Mouse (Mus musculus) CD4-positive helper T cell, adult 2 months (primary cell): ENCODE measurements around the gene Abcc9.

Source experiments
- DNase-seq: peaks from one replicate; pipeline ENCODE4 v3.0.0-alpha.2; 2012; ENCODE audit warnings: low read depth, missing footprints, low spot score

The Abcc9 gene

GRCm38 (mm10) chr6:142701652-142702637, at the start of gene Abcc9:
Abcc9 (minus strand) TSS chr6:142702315.
- DNase-seq, result no peak

DNA sequence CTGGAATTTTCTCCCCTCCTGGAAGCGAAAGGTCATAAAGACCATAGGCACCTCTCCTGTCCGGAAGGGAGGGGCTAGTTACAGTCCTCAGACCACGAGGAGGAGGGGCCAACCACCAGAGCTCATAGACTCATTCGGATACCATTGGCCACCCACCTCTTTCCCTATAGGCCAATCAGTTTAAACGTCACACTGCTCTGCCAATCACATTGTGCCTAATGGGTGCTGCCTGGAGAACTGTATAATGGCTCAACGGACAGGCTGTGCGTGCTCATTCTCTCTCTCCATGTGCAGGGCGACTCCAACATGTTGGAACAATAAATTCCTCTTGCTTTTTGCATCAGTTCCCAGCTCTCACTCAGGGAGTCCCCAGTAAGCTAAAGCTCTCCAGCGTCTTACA, 49.2 kb upstream of the Abcc9 start:
- no peak for DNase-seq

GRCm38 (mm10) chr6:142748057-142748708, 46.1 kb upstream of the Abcc9 start:
- no peak for DNase-seq

DNA sequence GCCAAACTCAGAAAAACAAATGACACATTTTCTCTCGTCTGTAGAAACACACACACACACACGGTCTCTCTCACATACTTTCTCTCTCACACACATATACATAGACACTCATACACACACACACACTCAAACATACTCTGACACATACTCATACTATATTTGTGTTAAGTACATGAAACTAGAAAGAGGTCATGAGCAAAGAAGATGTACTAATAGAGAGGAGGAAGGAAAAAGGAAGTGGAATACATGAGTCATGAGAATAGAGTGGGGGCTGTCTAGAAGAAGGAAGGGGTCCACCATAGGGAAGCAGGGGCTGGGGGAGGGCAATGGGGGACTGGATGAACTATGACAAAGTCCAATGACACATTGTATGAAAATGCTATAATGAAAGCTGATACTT, 45.0 kb upstream of the Abcc9 start:
- no peak for DNase-seq

GRCm38 (mm10) chr6:142746765-142747164, 44.6 kb upstream of the Abcc9 start:
- DNase-seq, result no peak

GRCm38 (mm10) chr6:142745484-142745883, 43.4 kb upstream of the Abcc9 start:
- DNase-seq, result no peak

DNA sequence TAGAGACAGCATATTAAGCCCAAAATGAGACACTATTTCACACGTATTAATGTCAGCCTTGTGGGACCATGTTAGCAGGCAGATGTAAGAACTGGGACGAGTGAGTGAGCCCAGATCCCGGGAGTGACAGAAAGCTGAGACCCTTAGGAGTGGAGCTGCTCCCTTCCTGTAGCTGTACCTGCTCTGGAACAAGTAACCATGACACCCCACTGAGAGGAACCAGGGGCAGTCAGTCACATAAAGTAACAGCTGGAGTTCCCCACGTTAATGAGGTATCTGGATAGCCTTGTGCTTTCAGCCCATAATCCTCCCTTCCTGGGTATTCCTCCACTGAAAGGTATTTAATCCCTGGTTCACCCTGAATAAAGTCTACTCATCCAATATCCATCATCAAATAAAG, 41.1 kb upstream of the Abcc9 start:
- no peak for DNase-seq

DNA sequence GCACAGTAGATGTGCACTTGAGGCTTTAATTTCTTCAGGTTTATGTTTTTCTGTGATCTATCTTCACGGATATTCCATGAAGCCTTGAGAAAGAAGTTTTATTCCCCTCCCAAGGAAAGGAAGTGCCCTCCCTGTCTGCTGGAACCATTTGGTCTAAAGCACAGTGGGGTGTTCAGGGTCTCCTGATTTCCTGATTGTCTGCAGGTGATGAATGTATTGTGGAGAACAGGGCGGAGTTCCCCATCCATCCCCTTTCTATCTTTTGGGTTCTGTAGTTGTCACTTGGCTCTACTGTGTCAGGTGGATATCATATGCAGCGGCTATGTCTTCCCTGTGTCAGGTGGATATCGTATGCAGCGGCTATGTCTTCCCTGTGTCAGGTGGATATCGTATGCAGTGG, 39.6 kb upstream of the Abcc9 start:
- DNase-seq, result no peak

DNA sequence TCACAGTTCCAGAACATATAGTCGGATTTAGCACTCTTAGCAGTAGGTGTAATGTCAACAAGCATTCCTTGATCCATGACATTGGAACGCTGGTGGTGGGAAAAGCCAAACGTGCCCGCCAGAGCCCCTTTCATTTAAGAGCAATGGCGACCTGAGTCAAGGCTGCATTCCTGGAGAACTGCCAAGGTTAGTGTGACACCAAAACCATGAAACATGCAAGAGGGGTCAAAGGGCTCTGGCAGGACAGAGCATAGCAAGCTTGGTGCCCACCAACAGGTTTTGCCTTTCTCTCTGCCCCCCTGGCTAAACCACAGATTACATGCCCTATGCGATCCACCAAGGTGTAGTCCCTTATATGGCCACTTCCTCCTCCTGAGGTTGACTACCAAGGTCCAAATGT, 36.5 kb upstream of the Abcc9 start:
- DNase-seq, result no peak

- DNase-seq, result no peak
Measured at GRCm38 (mm10) chr6:142738225-142738624, 36.1 kb upstream of the Abcc9 start.

DNA sequence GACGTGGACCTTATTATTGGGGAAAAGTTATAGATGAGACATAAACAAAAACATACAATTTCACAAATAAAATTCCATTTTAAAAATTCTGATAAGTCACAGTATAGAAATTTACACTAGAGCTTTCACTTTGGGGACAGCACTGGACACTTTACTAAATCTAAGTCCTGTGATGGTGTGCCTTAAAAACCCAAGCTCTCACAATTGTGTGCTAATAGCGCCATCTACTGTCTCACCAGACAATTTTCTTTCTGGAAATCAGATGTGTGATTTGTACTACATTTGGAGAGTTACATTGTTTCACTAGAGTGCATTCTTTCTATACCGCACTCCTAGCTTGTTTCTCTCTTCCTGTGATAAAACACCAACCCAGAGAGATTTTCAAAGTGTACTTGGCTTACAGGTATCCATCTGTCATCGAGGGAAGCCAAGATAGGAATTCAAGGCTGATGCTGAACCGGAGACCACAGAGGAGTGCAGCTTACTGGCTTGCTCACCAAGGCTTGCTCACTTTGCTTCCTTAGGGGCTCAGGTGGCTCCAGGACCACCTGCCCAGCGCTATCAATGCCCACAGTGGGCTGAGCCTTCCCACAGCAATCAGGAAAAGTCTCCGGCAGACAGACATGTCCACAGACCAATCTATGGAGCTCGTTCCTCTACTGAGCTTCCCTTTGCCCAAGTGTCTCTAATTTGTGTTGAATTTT, 33.3 kb upstream of the Abcc9 start:
- DNase-seq, result peak; percentile 38

DNA sequence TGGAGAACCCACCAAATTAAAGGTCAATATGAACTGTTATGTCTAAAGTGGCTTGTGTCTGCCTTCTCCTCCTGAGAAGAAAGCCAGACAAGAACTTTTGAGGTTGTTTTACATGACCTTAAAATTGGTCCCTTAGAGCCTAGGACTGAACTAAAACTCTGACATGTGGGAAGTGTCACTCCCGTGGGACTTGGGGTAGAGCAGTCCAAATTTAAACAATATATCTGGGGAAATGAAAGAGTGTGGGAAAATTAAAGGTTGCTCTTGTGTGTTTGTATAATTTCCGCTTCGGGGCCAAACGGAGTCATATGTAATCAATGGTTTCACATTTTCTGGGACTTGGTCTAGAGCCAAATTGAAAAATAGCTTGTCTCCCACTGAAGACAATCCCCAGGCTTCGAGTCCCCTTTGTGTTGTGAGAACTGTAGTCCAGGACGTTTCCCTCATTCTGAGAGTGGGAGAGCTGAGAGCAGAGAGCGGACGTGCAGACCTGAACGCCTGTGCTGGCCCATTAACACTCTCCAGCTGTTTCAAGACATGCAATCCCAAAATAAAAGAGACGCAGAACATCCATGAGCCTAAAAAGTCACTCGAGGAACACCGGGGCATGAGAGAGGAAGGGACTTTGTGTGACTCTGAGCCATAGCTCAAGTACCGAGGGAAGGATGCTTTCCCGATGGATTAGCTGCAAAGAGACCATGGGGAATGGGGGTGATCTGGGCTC, 30.6 kb upstream of the Abcc9 start:
- no peak for DNase-seq

- no peak for DNase-seq
Measured at GRCm38 (mm10) chr6:142726032-142726431, 23.9 kb upstream of the Abcc9 start.

- DNase-seq, result no peak
Measured at GRCm38 (mm10) chr6:142721731-142722130, 19.6 kb upstream of the Abcc9 start.

DNA sequence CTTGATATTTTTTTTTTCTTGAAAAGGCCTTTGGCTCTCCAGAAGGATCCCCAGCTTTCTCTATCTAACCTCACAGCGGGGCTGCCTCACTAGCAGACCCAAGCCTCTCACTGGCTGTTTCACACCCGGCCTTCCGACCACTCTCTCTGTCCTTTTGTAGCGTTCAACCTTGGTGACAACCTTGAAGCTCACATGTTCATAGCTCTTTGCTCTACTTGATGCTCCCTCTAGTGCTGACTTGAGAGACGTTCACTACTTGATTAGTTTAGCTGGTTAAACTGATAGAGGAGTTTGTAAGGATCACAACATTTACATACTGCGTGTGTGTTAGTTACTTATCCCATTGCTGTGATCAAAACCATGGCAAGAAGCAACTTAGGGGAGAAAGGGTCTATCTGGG, 18.5 kb upstream of the Abcc9 start:
- peak; percentile 12 for DNase-seq

GRCm38 (mm10) chr6:142718167-142718566, 16.1 kb upstream of the Abcc9 start:
- no peak for DNase-seq

DNA sequence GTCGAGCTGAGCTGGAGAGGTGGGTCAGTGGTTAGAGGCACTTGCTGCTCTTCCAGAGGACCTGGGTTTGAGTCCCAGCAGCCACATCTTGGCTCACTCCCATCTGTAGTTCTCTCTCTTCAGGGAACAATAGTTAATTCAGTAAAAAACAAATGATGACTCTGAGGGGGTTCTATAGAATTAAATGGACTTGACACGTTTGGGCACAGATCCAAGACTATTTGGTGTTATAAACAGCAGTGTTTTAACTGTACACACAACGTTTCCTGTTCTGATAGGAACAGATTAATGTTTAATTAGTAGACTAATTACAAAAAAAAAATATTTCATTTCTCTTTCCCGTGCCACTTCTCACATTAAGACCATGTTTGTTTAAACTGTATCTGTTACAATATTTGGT, 15.1 kb upstream of the Abcc9 start:
- no peak for DNase-seq

- no peak for DNase-seq
Measured at GRCm38 (mm10) chr6:142715026-142715425, 12.9 kb upstream of the Abcc9 start.

DNA sequence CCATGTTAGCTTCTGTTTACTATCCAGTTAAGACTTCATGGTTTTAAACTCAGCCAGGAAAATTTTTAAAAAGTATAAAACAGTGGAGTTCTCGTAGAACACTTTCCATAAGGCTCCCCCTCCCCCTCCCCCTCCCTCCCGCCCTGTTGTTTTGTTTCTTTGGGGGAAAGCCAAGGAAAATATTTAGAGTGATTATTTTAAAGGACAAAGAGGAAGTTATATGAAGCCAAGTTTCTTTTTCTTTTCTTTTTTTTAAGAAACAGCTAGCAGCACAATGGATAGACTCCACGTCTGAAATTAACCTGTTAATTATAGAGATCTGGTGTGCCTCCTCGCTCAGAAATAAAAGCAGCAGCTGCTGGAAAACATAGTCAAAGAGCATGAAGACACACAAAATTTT, 9.0 kb upstream of the Abcc9 start:
- DNase-seq, result no peak

DNA sequence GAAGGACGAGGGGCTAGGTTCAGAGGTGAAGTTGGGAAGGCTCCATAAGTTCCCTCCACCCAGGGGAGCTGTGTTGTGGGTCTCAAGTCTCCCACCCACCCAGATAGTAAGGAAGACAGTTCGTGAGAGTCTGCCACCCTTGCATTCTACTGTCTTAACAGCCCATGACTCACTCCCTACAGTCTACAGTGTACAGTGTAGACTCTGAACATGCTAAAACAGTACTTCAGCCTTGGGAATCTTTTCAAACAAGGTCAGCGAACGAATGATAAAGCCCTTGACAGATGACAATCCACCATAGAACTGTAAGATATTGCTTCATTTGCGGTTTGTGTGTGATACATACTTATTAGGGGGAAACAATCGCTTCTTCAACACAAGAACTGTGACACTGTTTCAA, 8.6 kb upstream of the Abcc9 start:
- DNase-seq, result no peak

GRCm38 (mm10) chr6:142708369-142708768, 6.3 kb upstream of the Abcc9 start:
- no peak for DNase-seq

DNA sequence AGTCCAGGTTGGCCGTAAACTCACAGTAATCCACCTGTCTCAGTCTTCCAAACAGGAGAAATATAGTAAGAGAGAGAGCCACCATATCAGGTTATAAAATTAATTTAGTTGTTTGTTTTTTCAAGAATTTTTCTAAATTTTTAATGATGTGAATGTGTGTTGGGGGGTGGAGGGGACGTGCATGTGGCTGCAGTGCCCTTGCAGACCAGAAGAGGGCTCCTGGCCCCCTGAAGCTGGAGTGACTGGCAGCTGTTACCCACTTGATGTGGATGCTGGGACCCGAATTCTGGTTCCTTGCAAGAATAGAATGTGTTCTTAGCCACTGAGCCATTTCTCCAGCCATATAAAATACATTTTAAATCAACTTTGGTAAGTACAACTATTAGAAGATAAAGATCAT, 4.6 kb upstream of the Abcc9 start:
- no peak for DNase-seq
